Mouse (Mus musculus) spleen, adult 18-20 months (tissue): ENCODE results near the gene Man2b2.

ENCODE experiments used
- DNase-seq, 2 experiments: peaks; one replicate each; pipeline ENCODE4 v3.0.0; 2022; ENCODE audit warnings: mixed read lengths in 2 of 2

The Man2b2 gene

GRCm38 (mm10) chr5:36759848-36760247 lies 70.6 kb downstream of the Man2b2 start:
- no peak for DNase-seq

GRCm38 (mm10) chr5:36757033-36757432 lies 73.4 kb downstream of the Man2b2 start:
- DNase-seq: no peak
